Mouse (Mus musculus) spleen, postnatal 36 days (tissue): ENCODE data around the gene Vmn1r75.

Experiments used
- DNase-seq, 2 experiments: peaks; one replicate each; pipeline ENCODE4 v3.0.0; 2022; ENCODE audit warnings: low spot score in 2 of 2, mixed read lengths in 1 of 2

Vmn1r75 gene

GRCm38 (mm10) chr7:11874330-11874729 lies at the start of gene Vmn1r75:
Gene Vmn1r75, plus strand, starts transcription at chr7:11874630.
- no peak for DNase-seq

DNA sequence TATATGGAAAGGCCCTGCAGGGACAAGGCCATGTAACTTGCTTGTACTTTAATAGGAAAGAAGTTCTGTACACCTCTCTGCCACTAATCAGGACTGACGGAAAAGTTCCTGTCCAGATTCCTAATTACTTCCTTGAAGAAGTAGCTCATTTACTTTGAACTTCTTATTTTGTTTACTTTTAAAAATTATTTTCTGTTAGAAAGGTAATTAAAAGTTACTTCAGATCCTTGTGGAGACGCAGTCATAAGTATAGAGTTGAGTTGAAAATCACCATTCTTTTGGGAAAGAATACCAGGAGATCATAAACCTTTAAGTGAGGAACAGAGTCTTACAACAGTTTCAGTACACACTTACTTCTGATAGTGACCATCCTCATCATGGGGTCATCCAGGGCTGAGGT lies 40.8 kb upstream of the Vmn1r75 start, which contains the start of gene Vmn1r74:
TSS of gene Vmn1r74 (plus strand) at position 301 of the 400 bp plus-strand sequence.
- no peak for DNase-seq
